Mouse (Mus musculus): ENCODE measurements around the gene Cenpb. TPM values are rescaled to one million over a fixed set of nuclear protein-coding genes. Genes with fewer than 3 reads are reported as not detected.

Gene Cenpb
- total RNA-seq, 1 experiment, result 38.5 TPM

DNA sequence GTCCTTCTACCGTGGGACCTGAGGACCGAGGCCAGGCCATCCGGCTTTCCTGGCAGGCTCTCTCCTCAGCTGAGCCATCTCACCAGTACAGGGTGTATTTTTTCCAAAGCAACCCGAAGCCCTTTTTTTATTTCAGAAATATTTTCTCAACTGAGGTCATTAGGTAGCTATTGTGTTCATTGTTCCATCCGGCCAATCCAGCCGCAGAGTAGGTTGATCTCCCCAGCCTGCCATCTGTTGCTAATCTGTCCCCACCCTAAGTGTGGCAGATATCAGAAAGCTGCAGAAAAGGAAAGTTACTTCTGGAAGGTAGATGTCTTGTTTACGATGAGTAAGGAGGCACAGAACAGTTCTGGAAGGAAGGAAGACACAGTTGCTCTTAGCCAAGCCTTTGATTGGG lies 33.9 kb upstream of the Cenpb start:
- Histone ChIP-seq H3K27ac (ENCODE audit: insufficient read depth, low read depth, low read length, poor library complexity, severe bottlenecking) (no peak overlapping the region), H3K9ac (ENCODE audit: insufficient read depth, low read depth, low read length, poor library complexity, severe bottlenecking) (no peak overlapping the region), H3K36me3 (ENCODE audit: control insufficient read depth, insufficient read depth, low read length, poor library complexity, severe bottlenecking) (no peaks in the 10 kb centered on the region), H3K4me1 (ENCODE audit: control insufficient read depth in 2 of 2, insufficient read depth in 2 of 2, low read length in 2 of 2, poor library complexity in 1 of 2) (peaks cover 7 to 12% of the 10 kb centered on the region in 2 experiments; a peak in 3 of 4 replicates), H3K9me3 (ENCODE audit: control insufficient read depth, insufficient read depth, low read depth, low read length) (no peaks in the 10 kb centered on the region), H3K4me3 (ENCODE audit: insufficient read depth in 1 of 2, low read depth in 1 of 2, low read length in 2 of 2, poor library complexity in 1 of 2, severe bottlenecking in 1 of 2) (no peak overlapping the region)
- DNase-seq (ENCODE audit: low read depth, low spot score), result no peak
- TF ChIP-seq ZC3H11A (IDR thresholded peaks at IDR 0.05; ENCODE audit: borderline replicate concordance, low read depth, low read length) (no peak), HCFC1 (IDR thresholded peaks at IDR 0.05; ENCODE audit: borderline replicate concordance, insufficient read depth, low read length) (no peak), CHD2 (IDR thresholded peaks at IDR 0.05; ENCODE audit: low read depth, low read length) (no peak), MAFK (IDR thresholded peaks at IDR 0.05; ENCODE audit: insufficient read depth, low read depth, low read length) (no peak), ZNF384 (IDR thresholded peaks at IDR 0.05; ENCODE audit: low read depth, low read length) (no peak)
- in situ Hi-C loops (cut with MboI; ENCODE audit: low sequenced_read_pairs in 2 of 2, unreplicated experiment in 2 of 2), result no loop called here

- H3K9me3 ChIP-seq (ENCODE audit: control insufficient read depth, insufficient read depth, low read depth, low read length), result no peaks in the 10 kb centered on the region
- in situ Hi-C loops (cut with MboI; ENCODE audit: low sequenced_read_pairs in 2 of 2, unreplicated experiment in 2 of 2), result no loop called here
- H3K36me3 ChIP-seq (ENCODE audit: control insufficient read depth, insufficient read depth, low read length, poor library complexity, severe bottlenecking), result no peaks in the 10 kb centered on the region
- H3K4me3 ChIP-seq (ENCODE audit: insufficient read depth in 1 of 2, low read depth in 1 of 2, low read length in 2 of 2, poor library complexity in 1 of 2, severe bottlenecking in 1 of 2), result peak overlapping the region in 1 of 2 experiments; percentile 95; a peak in 3 of 4 replicates
- peak overlapping the region; percentile 60; the same call in 1 of the 2 replicates for H3K9ac ChIP-seq (ENCODE audit: insufficient read depth, low read depth, low read length, poor library complexity, severe bottlenecking)
- H3K4me1 ChIP-seq (ENCODE audit: control insufficient read depth in 2 of 2, insufficient read depth in 2 of 2, low read length in 2 of 2, poor library complexity in 1 of 2), result peaks cover 5 to 12% of the 10 kb centered on the region in 2 experiments; a peak in 2 of 4 replicates
- no peak for TF ChIP-seq CHD2 (IDR thresholded peaks at IDR 0.05; ENCODE audit: low read depth, low read length)
- no peak for TF ChIP-seq ZNF384 (IDR thresholded peaks at IDR 0.05; ENCODE audit: low read depth, low read length)
- TF ChIP-seq HCFC1 (IDR thresholded peaks at IDR 0.05; ENCODE audit: borderline replicate concordance, insufficient read depth, low read length), result no peak
- TF ChIP-seq ZC3H11A (IDR thresholded peaks at IDR 0.05; ENCODE audit: borderline replicate concordance, low read depth, low read length), result no peak
- TF ChIP-seq MAFK (IDR thresholded peaks at IDR 0.05; ENCODE audit: insufficient read depth, low read depth, low read length), result no peak
- DNase-seq (ENCODE audit: low read depth, low spot score), result no peak
- no peak overlapping the region for H3K27ac ChIP-seq (ENCODE audit: insufficient read depth, low read depth, low read length, poor library complexity, severe bottlenecking)
These were observed 31.3 kb upstream of the Cenpb start for GRCm38 (mm10) chr2:131211026-131211615.

DNA sequence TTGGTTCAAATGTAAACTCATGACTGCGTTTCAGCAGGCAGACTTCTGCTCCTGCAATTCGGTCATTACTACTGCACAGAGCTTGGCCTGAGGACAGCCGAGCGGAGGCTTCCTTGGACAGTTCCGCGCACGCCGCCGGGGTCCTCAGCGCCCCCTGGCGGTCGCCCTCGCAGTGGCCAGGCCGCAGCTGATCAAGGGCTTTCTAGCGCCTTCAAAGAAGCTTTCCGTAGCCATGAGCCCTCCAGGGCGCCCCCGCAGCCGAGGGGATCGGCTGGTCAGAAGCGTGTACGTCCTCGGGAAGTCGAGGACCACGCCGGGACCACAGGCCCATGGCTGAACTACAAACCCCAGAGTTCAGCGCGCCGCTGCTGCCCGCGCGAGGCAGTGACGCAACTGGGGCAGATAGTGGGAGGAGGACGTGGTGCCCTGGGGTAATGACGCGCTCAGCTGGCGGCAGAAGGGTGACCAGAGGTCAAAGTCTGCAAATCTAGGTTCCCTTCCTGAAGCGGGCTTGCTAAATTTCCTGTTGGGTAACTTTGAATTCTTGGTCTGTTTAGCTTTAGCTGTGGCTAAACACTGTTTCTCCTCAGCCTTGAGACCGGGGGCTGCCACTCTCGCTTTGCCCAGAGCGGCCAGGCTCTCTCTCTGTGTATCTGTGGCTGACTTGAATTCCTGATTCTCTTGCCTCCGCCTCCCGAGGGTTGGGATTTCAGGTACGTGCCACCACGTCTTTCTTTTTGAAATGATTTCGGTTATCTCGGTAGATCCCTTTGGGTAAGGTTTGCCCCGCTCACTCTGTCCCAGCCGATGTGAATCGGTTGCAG lies 30.3 kb upstream of the Cenpb start:
- Histone ChIP-seq H3K9ac (ENCODE audit: insufficient read depth, low read depth, low read length, poor library complexity, severe bottlenecking) (peak overlapping the region; percentile 79), H3K9me3 (ENCODE audit: control insufficient read depth, insufficient read depth, low read depth, low read length) (no peaks in the 10 kb centered on the region), H3K4me1 (ENCODE audit: control insufficient read depth in 2 of 2, insufficient read depth in 2 of 2, low read length in 2 of 2, poor library complexity in 1 of 2) (peaks cover 5 to 12% of the 10 kb centered on the region in 2 experiments; a peak in 2 of 4 replicates), H3K36me3 (ENCODE audit: control insufficient read depth, insufficient read depth, low read length, poor library complexity, severe bottlenecking) (no peaks in the 10 kb centered on the region), H3K4me3 (ENCODE audit: insufficient read depth in 1 of 2, low read depth in 1 of 2, low read length in 2 of 2, poor library complexity in 1 of 2, severe bottlenecking in 1 of 2) (peak overlapping the region; percentile 73 to 95), H3K27ac (ENCODE audit: insufficient read depth, low read depth, low read length, poor library complexity, severe bottlenecking) (no peak overlapping the region)
- in situ Hi-C loops (cut with MboI; ENCODE audit: low sequenced_read_pairs in 2 of 2, unreplicated experiment in 2 of 2), result no loop called here
- TF ChIP-seq MAFK (IDR thresholded peaks at IDR 0.05; ENCODE audit: insufficient read depth, low read depth, low read length) (no peak), ZC3H11A (IDR thresholded peaks at IDR 0.05; ENCODE audit: borderline replicate concordance, low read depth, low read length) (peak; percentile 1; the same call in 1 of the 2 replicates), HCFC1 (IDR thresholded peaks at IDR 0.05; ENCODE audit: borderline replicate concordance, insufficient read depth, low read length) (peak; percentile 98)
- peak; percentile 85 for DNase-seq (ENCODE audit: low read depth, low spot score)

DNA sequence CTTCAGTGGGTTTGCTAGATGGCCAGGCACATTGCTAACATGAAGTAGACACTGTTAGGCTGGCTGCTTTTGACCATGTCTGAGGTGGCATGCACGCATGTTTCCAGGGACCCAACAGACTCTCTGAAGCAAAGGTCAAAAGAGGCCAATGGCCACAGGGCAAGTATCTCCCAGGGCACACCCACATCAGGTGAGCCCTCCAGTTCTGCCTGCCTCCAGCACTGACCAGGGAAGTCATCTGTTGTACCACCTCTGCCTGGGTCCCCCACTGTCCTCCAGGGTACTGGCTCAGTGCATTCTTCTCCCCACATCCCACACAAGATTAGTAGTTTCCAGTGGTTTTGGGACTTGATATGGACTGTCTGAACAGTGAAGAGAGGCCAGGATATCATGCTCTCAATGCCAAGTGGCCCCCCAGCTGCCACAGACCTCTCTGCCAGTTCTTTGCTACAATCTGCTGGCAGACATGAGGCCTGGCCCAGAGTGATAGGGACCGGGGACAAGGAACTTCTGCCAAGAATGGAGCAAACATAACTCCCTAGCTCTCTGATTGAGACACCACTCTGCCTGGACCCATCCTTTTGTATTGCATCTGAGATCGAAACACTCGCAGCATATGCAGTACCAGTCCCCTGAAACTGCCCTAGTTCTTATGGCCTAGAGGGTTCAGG lies 29.4 kb upstream of the Cenpb start:
- Histone ChIP-seq H3K4me1 (ENCODE audit: control insufficient read depth in 2 of 2, insufficient read depth in 2 of 2, low read length in 2 of 2, poor library complexity in 1 of 2) (peaks cover 6 to 17% of the 10 kb centered on the region in 2 experiments; a peak in 2 of 4 replicates), H3K36me3 (ENCODE audit: control insufficient read depth, insufficient read depth, low read length, poor library complexity, severe bottlenecking) (no peaks in the 10 kb centered on the region), H3K9ac (ENCODE audit: insufficient read depth, low read depth, low read length, poor library complexity, severe bottlenecking) (no peak overlapping the region), H3K27ac (ENCODE audit: insufficient read depth, low read depth, low read length, poor library complexity, severe bottlenecking) (no peak overlapping the region), H3K4me3 (ENCODE audit: insufficient read depth in 1 of 2, low read depth in 1 of 2, low read length in 2 of 2, poor library complexity in 1 of 2, severe bottlenecking in 1 of 2) (peak overlapping the region in 1 of 2 experiments; percentile 95; a peak in 1 of 4 replicates), H3K9me3 (ENCODE audit: control insufficient read depth, insufficient read depth, low read depth, low read length) (no peaks in the 10 kb centered on the region)
- in situ Hi-C loops (cut with MboI; ENCODE audit: low sequenced_read_pairs in 2 of 2, unreplicated experiment in 2 of 2), result no loop called here
- TF ChIP-seq ZNF384 (IDR thresholded peaks at IDR 0.05; ENCODE audit: low read depth, low read length) (no peak), ZC3H11A (IDR thresholded peaks at IDR 0.05; ENCODE audit: borderline replicate concordance, low read depth, low read length) (no peak), MAFK (IDR thresholded peaks at IDR 0.05; ENCODE audit: insufficient read depth, low read depth, low read length) (no peak), HCFC1 (IDR thresholded peaks at IDR 0.05; ENCODE audit: borderline replicate concordance, insufficient read depth, low read length) (no peak), CHD2 (IDR thresholded peaks at IDR 0.05; ENCODE audit: low read depth, low read length) (no peak)
- no peak for DNase-seq (ENCODE audit: low read depth, low spot score)

Data from ES-E14 (cell line).